Mouse (Mus musculus) neutrophil, adult 5-6 weeks (primary cell): ENCODE measurements around the gene Taf3. TPM values are rescaled to one million over a fixed set of nuclear protein-coding genes. Genes with fewer than 3 reads are reported as not detected.

Source experiments
- ATAC-seq: fragments of 151-379, 151-347 bp; 2 replicates; pipeline ENCODE4 v1.8.0; 2017; ENCODE audit warnings: mild to moderate bottlenecking, moderate TSS enrichment; ENCODE audit not compliant: insufficient number of reproducible peaks, poor library complexity, low FRiP score, severe bottlenecking; ENCODE audit errors: extremely low read depth
- total RNA-seq: library from RNA; stranded (forward); fragments of 200-1000 nt; gene quantifications from 2 replicates; pipeline ENCODE4 v1.2.3, GENCODE M21; 2017

Gene Taf3
- 9.9 and 10.2 TPM in 2 replicates for total RNA-seq

DNA sequence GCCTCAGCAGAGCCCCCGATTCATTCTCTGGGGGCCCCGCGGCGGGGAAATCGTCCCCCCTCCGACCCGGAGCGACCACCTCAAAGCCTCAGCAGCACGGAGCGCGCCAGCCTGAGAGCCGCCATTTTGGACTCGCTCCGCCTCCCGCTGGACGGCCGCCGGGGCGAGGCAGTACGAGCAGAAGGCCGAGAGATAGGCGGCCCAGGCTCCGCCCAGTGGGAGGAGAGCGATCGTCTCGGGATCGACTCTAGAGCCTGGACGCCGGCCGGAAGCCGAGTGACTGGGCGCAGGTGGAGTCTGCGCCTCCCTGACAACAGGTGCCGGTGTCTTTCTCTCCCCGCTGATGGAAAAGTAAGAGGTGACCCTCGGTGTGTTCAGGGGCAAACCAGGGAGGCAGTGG is at the start of gene Taf3:
Taf3 (minus strand) TSS at position 136 of the 400 bp plus-strand sequence.
- peak; percentile 99 for ATAC-seq

DNA sequence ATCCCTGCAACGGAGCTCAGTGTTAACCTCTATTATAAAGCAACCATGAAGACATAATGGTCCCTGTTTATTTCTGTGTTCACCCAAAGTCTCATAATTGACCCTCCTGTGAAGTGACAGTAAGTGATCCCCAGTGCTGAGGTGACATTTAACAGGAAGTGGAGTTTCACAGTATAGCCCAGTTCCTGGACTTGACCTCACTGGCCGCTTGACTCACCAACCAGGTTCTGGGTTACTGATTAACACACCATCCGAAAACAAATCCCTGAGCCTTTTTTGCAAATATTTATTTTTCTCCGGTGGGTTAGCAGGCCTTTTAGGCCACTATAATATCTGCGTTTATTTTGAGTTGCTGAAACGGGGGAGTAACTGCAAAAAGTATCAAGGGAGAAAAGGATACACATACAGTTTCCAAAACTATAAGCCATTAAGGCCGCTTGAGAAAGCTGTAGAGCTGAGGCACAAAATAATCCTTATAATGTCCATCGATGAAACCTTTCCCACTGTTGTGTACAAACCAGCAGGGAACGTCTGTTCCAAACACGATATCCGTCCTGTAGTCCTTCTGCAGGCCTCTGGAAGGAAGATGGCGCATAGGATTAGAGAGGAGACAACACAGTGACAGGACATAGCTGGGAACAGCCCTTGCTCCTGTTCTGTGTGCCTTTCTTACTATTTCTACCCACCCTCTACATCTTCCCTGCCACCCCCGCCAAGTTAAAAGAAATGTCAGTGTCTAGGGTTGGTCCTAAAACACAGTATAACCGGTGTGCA is 46.1 kb upstream of the Taf3 start:
- ATAC-seq: no peak

DNA sequence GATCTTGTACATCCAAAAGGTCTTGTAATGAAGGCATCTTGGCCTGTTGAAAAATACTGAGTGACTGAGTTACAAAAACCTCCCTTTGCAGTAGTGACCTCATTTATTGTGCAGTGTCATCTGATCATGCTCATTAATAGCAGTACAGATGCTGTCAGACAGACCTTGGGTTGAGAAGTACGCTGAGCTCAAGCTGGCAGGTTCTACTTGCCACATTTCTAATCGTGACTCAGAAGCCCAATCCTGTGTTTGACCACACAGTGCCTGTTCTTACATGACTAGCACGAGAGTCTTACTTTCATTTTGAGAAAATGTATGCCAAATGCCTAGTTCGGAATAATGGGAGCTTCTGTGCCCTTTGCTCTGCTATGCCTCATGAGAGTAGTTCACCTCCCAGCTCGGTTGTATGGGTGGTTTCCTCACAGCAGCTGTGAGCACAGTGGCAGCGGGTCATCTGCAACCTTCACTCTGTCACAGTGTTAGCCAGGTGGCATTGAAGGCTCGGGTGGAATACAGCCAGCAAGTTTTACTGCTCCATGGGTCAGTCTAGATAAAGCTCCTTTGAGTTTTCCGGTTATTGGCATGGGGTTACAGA is 39.0 kb upstream of the Taf3 start:
- no peak for ATAC-seq

- ATAC-seq: no peak
Measured at GRCm38 (mm10) chr2:10082737-10083136, 34.3 kb upstream of the Taf3 start.

- ATAC-seq: no peak
Measured at GRCm38 (mm10) chr2:10081453-10082080, 33.2 kb upstream of the Taf3 start.

GRCm38 (mm10) chr2:10080310-10081010 is 32.1 kb upstream of the Taf3 start, which contains the start of the genes Atp5c1 and Kin:
Gene Atp5c1 (minus strand): TSS chr2:10080510.
Gene Kin (plus strand): TSS chr2:10080593.
- peak; percentile 98 for ATAC-seq

DNA sequence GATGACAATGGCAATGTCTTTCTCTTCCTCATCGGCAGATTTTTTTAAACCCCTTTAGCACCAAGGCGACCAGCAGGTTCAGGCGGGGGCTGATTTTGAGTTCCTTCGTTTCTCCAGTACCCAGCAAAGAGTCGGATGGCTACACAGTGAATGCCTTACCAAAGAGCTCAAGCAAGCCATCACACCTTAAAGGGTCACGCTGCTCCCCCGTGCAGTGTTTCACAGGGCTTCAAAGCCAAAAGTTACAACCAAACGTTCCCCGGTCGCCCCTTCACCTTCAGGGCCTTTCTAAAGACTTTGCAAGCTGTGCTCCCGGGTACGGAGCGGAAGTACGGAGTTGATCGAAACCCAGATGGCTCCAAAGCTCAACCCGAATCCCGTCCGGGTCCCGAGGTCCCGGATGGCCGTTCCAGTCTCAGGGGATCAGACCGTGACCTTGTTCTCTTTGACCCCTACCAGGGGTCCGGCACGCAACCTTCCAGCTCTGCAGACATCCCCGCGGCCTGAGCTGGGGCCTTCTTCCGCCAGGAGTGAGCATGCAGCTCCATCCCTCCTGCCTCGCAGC is 31.4 kb upstream of the Taf3 start:
- peak; percentile 6; the same call in 1 of the 2 replicates for ATAC-seq

GRCm38 (mm10) chr2:10076675-10077074 is 28.3 kb upstream of the Taf3 start:
- no peak for ATAC-seq

- no peak for ATAC-seq
Measured at GRCm38 (mm10) chr2:10074470-10074869, 26.1 kb upstream of the Taf3 start.

DNA sequence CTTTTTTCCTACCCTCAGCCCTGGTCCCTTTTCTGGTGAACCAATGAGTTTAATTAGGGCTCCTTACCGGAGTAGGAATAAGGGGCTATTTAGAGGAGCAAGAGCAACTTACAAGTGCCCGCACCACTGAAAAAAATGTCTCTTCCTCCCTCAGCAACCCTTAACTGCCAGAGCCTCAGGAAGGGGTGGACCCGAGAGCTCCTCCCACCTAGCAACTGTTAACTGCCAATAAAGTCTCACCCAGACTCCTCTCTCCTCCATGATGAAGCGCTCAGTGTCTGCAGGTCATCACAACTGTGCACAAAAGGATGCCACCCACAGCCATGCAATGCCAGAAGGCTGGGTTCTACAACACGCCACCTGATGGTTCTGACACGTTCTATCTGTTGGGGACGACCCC is 23.4 kb upstream of the Taf3 start:
- no peak for ATAC-seq

DNA sequence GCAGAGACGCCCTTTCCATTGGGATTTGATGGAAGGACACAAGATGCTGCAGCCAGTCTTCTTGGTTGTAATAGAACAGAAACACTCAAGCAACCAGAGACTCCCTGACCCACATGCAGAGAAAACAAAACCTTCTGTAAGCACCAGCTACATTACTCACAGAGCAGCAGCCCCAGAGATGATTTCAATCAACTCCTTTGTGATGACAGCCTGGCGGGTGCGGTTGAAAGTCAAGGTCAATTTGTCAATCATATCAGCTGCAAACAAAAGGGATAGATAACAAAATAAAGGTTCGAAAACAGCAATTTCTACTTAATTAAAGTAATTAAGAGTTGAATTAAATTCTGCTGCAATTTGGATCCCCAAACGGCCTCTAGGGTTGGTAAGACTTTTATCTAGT is 10.4 kb upstream of the Taf3 start:
- ATAC-seq: no peak

DNA sequence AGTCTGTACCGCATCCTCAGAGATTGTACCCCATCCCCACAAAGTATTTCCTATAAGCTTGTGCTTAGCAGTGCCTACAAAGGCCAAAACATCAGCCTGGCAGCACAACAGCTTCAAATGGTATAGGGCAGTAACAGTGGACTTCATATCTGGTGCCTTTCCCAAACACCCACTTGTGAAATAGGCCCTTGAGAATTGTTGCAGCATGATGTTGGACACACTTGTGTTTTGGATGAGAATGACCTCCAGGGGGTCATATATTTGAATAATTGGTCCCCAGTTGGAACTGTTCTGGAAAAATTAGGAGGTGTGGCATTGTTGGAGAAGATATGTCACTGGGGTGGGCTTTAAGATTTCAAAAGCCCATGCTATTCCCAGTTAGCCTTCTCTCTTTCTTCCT is 3.6 kb upstream of the Taf3 start:
- no peak for ATAC-seq

DNA sequence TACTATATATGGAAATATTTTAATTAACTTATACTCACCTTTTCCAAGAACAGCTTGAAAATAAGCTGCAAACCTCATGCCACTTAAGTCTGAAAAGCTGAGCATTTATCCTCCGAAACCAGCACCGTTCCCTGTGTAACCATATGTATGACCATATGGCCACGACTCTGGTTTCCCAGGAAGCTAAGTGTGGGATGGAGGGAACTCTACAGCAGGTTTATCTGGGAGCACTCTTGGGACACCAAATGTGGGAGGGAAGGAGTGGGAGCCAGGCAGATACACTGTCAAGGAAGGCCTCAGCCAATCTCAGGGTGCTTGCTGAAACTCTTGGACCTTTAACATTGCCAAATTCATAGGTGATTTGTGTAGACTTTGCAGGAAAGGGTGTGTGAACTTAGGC is 2.5 kb upstream of the Taf3 start:
- ATAC-seq: no peak

DNA sequence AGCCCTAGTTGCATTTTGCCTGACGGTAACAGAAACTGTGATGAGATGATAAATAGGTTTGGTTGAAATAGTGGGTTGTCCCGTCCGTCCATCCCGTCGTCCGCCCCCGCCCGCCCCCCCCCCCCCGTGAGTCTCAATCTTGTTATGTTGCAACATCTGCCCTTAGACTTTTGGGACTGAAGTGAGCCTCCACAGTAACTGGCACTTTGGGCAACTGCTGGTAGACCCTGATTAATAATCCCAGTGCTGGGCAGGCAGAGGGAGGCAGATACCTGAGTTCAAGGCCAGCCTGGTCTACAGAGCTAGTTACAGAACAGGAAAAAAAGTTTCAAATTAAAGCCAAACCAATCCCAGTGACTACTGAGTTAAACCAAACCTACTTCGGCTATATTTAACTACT is 1.1 kb upstream of the Taf3 start:
- no peak for ATAC-seq

- no peak for ATAC-seq
Measured at GRCm38 (mm10) chr2:10047758-10048436, 499 bp downstream of the Taf3 start.

DNA sequence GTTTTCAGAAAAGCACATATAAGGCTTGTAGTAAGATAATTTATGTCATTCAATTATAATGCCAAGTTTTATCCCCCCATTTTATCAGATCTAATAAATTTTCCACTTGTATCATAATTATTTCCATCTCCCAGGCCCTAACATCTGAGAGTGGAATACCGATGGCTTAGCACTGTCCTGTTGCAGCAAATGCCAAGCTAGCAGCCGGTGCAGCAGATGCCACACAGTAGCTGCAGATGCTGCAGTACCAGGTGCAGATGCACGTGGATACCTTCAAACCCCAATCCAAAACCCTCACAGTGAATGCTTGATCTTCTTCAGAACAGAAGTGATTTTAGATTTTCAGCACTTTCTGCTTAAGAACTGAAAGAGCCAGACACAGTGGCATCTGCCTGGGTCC is 13.4 kb downstream of the Taf3 start:
- ATAC-seq: no peak

DNA sequence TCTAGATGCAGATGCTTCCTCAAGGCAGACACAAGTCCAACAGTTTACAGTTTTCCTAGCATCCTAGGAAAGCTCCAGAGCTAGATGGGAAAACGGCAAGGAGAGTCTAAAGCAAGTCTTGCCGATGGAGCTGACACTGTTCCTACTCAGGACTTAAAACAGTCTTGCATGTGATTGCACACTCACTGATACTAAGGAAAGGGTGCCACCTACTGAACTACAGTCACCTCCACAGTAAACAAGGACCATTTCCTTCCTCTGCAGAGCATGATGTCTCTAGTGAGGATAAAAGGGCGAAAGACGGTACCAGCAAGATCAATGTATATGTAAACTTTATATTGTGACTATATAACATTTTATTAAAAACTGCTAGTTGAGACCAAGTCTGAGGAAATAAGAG is 14.7 kb downstream of the Taf3 start:
- no peak for ATAC-seq

DNA sequence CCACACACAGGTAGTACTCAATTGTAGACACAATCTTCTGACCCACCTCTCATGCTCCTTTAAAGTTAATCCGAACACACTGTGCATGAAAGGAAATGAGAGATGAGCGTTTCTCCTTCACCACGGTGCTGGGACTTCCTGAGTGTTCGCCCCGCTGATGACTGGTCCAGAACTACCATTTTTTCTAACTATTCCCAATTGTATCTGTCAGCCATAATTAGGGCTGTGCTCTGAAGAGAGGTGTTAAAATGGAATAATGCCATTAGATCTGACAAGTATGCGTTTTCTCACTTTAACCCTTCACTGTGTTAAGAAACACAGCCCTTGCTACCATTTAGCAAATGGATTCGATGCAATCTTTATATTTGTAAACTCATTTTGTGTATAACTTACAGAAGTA is 18.6 kb downstream of the Taf3 start:
- no peak for ATAC-seq

- no peak for ATAC-seq
Measured at GRCm38 (mm10) chr2:10024264-10024663, 24.1 kb downstream of the Taf3 start.
